Mouse (Mus musculus) urinary bladder, postnatal 25 days (tissue): ENCODE results near the gene Eefsec.

Source experiments
- DNase-seq: peaks from one replicate; pipeline ENCODE4 v3.0.0; 2022; ENCODE audit warnings: low spot score

The Eefsec gene

GRCm38 (mm10) chr6:88208321-88208720 is 238.0 kb downstream of the Eefsec start:
- DNase-seq, result no peak

- DNase-seq, result no peak
Observed at GRCm38 (mm10) chr6:88207403-88208033, 238.8 kb downstream of the Eefsec start.
